Mouse (Mus musculus) frontal cortex, postnatal 36 days (tissue): Measurements from ENCODE around the gene Crp.

Experiments
- DNase-seq, 2 experiments: peaks; one replicate each; pipeline ENCODE4 v3.0.0; 2022; ENCODE audit warnings: low spot score in 2 of 2

Crp gene

GRCm38 (mm10) chr1:172697844-172698243, at the start of gene Crp:
Crp (plus strand) TSS chr1:172698055.
- DNase-seq, result no peak

- no peak for DNase-seq
Measured at GRCm38 (mm10) chr1:172649396-172649795, 48.5 kb upstream of the Crp start.

- no peak for DNase-seq
Measured at GRCm38 (mm10) chr1:172650519-172651287, 47.2 kb upstream of the Crp start.

- no peak for DNase-seq
Measured at GRCm38 (mm10) chr1:172651288-172651987, 46.4 kb upstream of the Crp start.

- DNase-seq, result no peak
Measured at GRCm38 (mm10) chr1:172652040-172652662, 45.7 kb upstream of the Crp start.

- no peak for DNase-seq
Measured at GRCm38 (mm10) chr1:172653900-172654299, 44.0 kb upstream of the Crp start.

- no peak for DNase-seq
Measured at GRCm38 (mm10) chr1:172657266-172657665, 40.6 kb upstream of the Crp start.

- DNase-seq, result no peak
Measured at GRCm38 (mm10) chr1:172659688-172660087, 38.2 kb upstream of the Crp start.

- DNase-seq, result no peak
Measured at GRCm38 (mm10) chr1:172665457-172665856, 32.4 kb upstream of the Crp start.

- DNase-seq, result no peak
Measured at GRCm38 (mm10) chr1:172667597-172667996, 30.3 kb upstream of the Crp start.

GRCm38 (mm10) chr1:172670716-172671115, 27.1 kb upstream of the Crp start:
- no peak for DNase-seq

- no peak for DNase-seq
Measured at GRCm38 (mm10) chr1:172680742-172681141, 17.1 kb upstream of the Crp start.

- DNase-seq, result no peak
Measured at GRCm38 (mm10) chr1:172683551-172683950, 14.3 kb upstream of the Crp start.

GRCm38 (mm10) chr1:172683957-172684356, 13.9 kb upstream of the Crp start:
- no peak for DNase-seq

GRCm38 (mm10) chr1:172685178-172685577, 12.7 kb upstream of the Crp start:
- no peak for DNase-seq

- DNase-seq, result no peak
Measured at GRCm38 (mm10) chr1:172697422-172697821, 433 bp upstream of the Crp start.

- no peak for DNase-seq
Measured at GRCm38 (mm10) chr1:172700814-172701213, 3.0 kb downstream of the Crp start.

- no peak for DNase-seq
Measured at GRCm38 (mm10) chr1:172701381-172701780, 3.5 kb downstream of the Crp start.

- DNase-seq, result no peak
Measured at GRCm38 (mm10) chr1:172701901-172702300, 4.0 kb downstream of the Crp start.

- DNase-seq, result no peak
Measured at GRCm38 (mm10) chr1:172704769-172705168, 6.9 kb downstream of the Crp start.

GRCm38 (mm10) chr1:172706243-172706642, 8.4 kb downstream of the Crp start:
- no peak for DNase-seq

- DNase-seq, result no peak
Measured at GRCm38 (mm10) chr1:172709788-172710350, 12.0 kb downstream of the Crp start.
